Mouse (Mus musculus): ENCODE measurements around the gene Rapgef4. TPM values are rescaled to one million over a fixed set of nuclear protein-coding genes. Genes with fewer than 3 reads are reported as not detected.
A peak's percentile ranks its signal among the peaks of the same experiment; 100 is the strongest.
"Not testable (repeated sequence)": the region's sequence is repeated elsewhere in the genome, so short reads cannot be mapped to it uniquely, and the experiment has no call there.

Gene Rapgef4
- polyA plus RNA-seq, 1 experiment, result 192 TPM

DNA sequence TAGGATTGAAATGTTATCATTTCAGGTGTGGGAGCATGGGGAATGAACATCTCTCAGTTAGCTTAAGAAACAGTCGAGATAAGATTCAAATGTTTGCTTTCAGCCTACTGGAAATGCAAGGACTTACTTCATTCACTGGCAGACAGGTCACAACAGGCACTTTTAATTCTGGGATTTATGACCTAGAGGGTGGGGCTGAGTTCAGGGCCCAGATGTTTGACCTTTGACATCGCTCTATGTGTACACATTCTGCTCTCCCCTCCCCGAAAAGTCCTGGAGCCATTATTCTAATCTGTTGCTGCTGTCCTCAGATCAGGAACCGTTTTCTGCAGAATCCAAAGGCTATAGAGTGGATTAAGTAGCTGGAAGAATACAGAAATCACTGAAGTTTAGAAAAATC, 81.9 kb downstream of the Rapgef4 start:
- Histone ChIP-seq H3K4me1 (ENCODE audit: control insufficient read depth, insufficient read depth, low read length) (peaks cover 5% of the 10 kb centered on the region; the same call in 1 of the 2 replicates), H3K4me3 (replicated peaks; ENCODE audit: insufficient read depth, low read depth, low read length) (no peak overlapping the region), H3K27me3 (ENCODE audit: control insufficient read depth, insufficient read depth, low read length) (no peaks in the 10 kb centered on the region), H3K27ac (ENCODE audit: insufficient read depth, low read length) (no peak overlapping the region)
- TF ChIP-seq POLR2A (IDR thresholded peaks at IDR 0.05; ENCODE audit: borderline replicate concordance, insufficient read depth, low read length), result no peak
- no peak for TF ChIP-seq CTCF (IDR thresholded peaks at IDR 0.05; ENCODE audit: borderline replicate concordance, insufficient read depth, low read depth, low read length)
- no peak for DNase-seq
- WGBS, result 76% methylated on average over 4 of the region's 4 CpGs

DNA sequence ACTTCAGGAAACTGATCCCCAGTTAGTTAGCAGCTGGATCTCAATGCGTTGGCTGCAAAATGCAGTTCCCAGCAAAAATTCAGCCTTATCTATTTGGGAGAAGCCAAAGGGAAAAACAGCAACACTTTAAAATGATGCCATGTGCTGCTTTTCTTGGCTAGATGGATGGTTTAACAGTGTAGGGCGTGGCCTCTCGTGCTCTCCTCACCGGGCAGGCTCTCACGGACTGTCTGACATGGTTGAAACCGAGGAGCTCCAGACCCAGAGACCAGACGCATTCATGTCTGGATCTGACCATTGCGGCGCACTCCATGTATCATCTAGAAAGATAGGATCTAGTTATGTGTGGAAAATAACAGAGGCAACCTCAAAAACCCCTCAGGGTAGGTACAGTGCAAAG, 87.5 kb downstream of the Rapgef4 start:
- H3K27me3 ChIP-seq (ENCODE audit: control insufficient read depth, insufficient read depth, low read length), result no peaks in the 10 kb centered on the region
- DNase-seq, result peak in 1 of 2 experiments; percentile 3
- peaks cover 6% of the 10 kb centered on the region; the same call in 1 of the 2 replicates for H3K4me1 ChIP-seq (ENCODE audit: control insufficient read depth, insufficient read depth, low read length)
- no peak overlapping the region for H3K27ac ChIP-seq (ENCODE audit: insufficient read depth, low read length)
- 81% methylated on average over 9 of the region's 9 CpGs for WGBS
- H3K4me3 ChIP-seq (replicated peaks; ENCODE audit: insufficient read depth, low read depth, low read length), result no peak overlapping the region
- TF ChIP-seq CTCF (IDR thresholded peaks at IDR 0.05; ENCODE audit: borderline replicate concordance, insufficient read depth, low read depth, low read length) (no peak), POLR2A (IDR thresholded peaks at IDR 0.05; ENCODE audit: borderline replicate concordance, insufficient read depth, low read length) (no peak)

DNA sequence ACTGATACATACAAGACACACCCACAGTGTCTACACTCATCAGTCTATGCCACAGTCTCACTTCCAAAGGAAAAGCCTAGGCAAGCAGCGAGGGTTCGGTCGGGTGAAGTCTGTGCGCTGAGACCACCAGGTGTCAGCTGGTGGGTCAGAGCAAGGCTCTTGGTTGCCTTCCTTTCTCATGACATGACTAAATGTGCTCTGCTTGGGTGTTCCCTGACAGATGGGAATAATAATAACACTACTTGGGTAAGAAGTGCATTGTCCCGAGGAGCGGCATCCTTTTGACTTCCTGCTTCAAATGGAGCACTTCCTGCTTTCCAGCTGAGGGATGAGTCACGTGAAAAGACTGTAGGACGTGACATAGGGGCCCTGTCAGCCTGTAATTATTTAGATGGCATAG, 89.0 kb downstream of the Rapgef4 start:
- peak in 1 of 2 experiments; percentile 7 for DNase-seq
- WGBS, result 62% methylated on average over 8 of the region's 8 CpGs
- TF ChIP-seq POLR2A (IDR thresholded peaks at IDR 0.05; ENCODE audit: borderline replicate concordance, insufficient read depth, low read length) (no peak), CTCF (IDR thresholded peaks at IDR 0.05; ENCODE audit: borderline replicate concordance, insufficient read depth, low read depth, low read length) (no peak)
- no peaks in the 10 kb centered on the region for H3K27me3 ChIP-seq (ENCODE audit: control insufficient read depth, insufficient read depth, low read length)
- no peak overlapping the region for H3K27ac ChIP-seq (ENCODE audit: insufficient read depth, low read length)
- no peak overlapping the region for H3K4me3 ChIP-seq (replicated peaks; ENCODE audit: insufficient read depth, low read depth, low read length)
- peaks cover 6% of the 10 kb centered on the region; the same call in 1 of the 2 replicates for H3K4me1 ChIP-seq (ENCODE audit: control insufficient read depth, insufficient read depth, low read length)

DNA sequence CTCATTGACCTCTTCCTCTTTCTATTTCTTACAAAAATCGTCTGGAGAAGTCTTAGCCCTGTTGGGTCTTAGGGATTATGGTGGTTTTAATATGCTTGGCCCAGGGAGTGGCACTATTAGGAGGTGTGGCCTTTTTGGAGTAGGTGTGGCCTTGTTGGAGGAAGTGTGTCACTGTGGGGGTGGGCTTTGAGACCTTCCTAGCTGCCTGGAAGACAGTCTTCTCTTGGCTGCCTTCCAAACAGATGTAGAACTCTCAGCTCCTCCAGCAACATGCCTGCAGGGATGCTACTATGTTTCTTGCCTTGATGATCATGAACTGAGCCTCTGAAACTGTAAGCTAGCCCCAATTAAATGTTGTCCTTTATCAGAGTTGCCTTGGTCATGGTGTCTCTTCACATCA, 92.1 kb downstream of the Rapgef4 start:
- not testable (repeated sequence) for H3K27me3 ChIP-seq (ENCODE audit: control insufficient read depth, insufficient read depth, low read length); DNase-seq; H3K27ac ChIP-seq (ENCODE audit: insufficient read depth, low read length); H3K4me3 ChIP-seq (replicated peaks; ENCODE audit: insufficient read depth, low read depth, low read length)
- WGBS, result 48% methylated on average over 1 of the region's 1 CpGs
- peaks cover 16% of the 10 kb centered on the region; the same call in 1 of the 2 replicates for H3K4me1 ChIP-seq (ENCODE audit: control insufficient read depth, insufficient read depth, low read length)

DNA sequence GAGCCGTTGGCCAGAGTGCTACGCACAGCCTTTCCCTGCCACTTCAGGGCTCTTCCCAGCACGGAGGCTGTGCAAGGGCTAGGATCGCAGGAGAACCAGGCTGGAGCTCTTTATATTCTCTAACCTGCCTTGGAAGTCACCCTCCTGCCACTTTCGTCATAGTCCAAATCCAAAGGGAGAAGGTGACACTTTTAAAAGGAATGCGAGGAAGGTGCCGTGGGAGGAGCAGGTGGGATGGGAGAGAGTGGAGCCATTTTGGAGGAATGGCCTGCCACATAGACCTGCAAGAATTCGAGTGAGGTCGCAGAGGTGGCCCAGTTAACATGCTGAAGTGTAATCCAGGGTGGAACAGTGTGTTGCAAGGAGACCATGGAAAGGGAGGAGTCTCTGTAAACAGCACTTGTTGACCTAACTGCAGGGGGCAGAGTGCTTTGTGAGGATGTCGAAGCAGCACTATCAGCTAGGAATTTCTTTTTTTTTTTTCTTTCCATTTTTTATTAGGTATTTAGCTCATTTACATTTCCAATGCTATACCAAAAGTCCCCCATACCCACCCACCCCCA, 94.0 kb downstream of the Rapgef4 start:
- H3K27ac ChIP-seq (ENCODE audit: insufficient read depth, low read length), result no peak overlapping the region
- H3K27me3 ChIP-seq (ENCODE audit: control insufficient read depth, insufficient read depth, low read length), result no peaks in the 10 kb centered on the region
- WGBS, result 83% methylated on average over 10 of the region's 10 CpGs
- no peak for DNase-seq
- TF ChIP-seq CTCF (IDR thresholded peaks at IDR 0.05; ENCODE audit: borderline replicate concordance, insufficient read depth, low read depth, low read length), result no peak
- no peak for TF ChIP-seq POLR2A (IDR thresholded peaks at IDR 0.05; ENCODE audit: borderline replicate concordance, insufficient read depth, low read length)
- peaks cover 21% of the 10 kb centered on the region; the same call in 1 of the 2 replicates for H3K4me1 ChIP-seq (ENCODE audit: control insufficient read depth, insufficient read depth, low read length)
- no peak overlapping the region for H3K4me3 ChIP-seq (replicated peaks; ENCODE audit: insufficient read depth, low read depth, low read length)

DNA sequence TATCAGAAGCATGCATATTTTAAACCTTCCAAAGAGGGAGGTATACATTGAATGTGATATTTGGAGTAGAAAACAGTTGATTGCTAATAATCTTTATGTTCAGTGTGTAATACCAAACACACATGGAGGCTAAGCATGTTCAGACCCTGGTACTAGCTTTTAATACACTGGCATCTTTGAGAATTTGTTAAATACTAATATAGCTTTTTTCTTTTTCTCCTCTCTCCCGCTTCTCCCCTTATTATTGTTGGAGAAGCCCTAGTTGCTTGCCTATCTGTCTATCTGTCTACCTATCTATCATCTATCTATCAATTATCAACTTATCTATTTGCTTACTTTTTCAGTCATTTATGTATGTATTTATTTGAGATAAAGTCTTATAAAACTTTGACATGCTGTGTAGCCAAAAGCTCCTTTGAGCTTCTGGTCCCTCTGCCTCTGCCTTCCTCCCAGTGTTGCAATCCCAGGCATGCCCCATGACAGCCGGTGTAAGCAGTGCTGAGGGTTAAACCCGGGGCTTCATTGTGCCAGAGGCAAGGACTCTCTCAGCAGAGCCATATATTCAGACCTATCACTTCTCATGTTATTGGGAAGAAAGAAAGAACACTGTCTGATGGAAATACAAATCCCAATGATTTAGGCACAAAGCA, 96.6 kb downstream of the Rapgef4 start:
- TF ChIP-seq POLR2A (IDR thresholded peaks at IDR 0.05; ENCODE audit: borderline replicate concordance, insufficient read depth, low read length) (no peak), CTCF (IDR thresholded peaks at IDR 0.05; ENCODE audit: borderline replicate concordance, insufficient read depth, low read depth, low read length) (no peak)
- Histone ChIP-seq H3K27me3 (ENCODE audit: control insufficient read depth, insufficient read depth, low read length) (no peaks in the 10 kb centered on the region), H3K4me1 (ENCODE audit: control insufficient read depth, insufficient read depth, low read length) (peaks cover 18% of the 10 kb centered on the region; the same call in 1 of the 2 replicates), H3K27ac (ENCODE audit: insufficient read depth, low read length) (0 out of 2 replicates have a peak overlapping the region, but pooled peaks have one; percentile 23), H3K4me3 (replicated peaks; ENCODE audit: insufficient read depth, low read depth, low read length) (no peak overlapping the region)
- 65% methylated on average over 3 of the region's 3 CpGs for WGBS
- no peak for DNase-seq

DNA sequence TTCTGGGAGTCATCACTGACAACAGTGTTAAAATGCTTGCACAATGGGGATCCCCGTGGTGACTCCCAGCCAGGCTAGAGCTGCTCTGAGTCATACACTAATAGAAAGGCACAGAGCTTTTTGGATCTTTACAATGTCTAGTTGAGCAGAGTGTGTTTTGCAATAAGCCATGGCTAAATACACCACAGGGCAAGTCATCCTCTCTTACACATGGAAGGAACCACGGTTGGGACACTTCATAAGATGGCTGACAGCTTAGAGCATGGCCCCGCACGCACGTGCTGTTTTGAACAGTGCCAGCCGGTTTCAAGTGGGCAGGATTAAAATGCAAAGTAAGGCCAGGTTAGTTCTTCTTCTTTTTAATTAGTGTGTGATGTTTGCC, 97.1 kb downstream of the Rapgef4 start:
- H3K27me3 ChIP-seq (ENCODE audit: control insufficient read depth, insufficient read depth, low read length), result no peaks in the 10 kb centered on the region
- 0 out of 2 replicates have a peak overlapping the region, but pooled peaks have one; percentile 23 for H3K27ac ChIP-seq (ENCODE audit: insufficient read depth, low read length)
- H3K4me1 ChIP-seq (ENCODE audit: control insufficient read depth, insufficient read depth, low read length), result peaks cover 18% of the 10 kb centered on the region; the same call in 1 of the 2 replicates
- H3K4me3 ChIP-seq (replicated peaks; ENCODE audit: insufficient read depth, low read depth, low read length), result no peak overlapping the region
- no peak for TF ChIP-seq POLR2A (IDR thresholded peaks at IDR 0.05; ENCODE audit: borderline replicate concordance, insufficient read depth, low read length)
- TF ChIP-seq CTCF (IDR thresholded peaks at IDR 0.05; ENCODE audit: borderline replicate concordance, insufficient read depth, low read depth, low read length), result no peak
- DNase-seq, result peak in 1 of 2 experiments; percentile 42
- WGBS, result 31% methylated on average over 6 of the region's 6 CpGs

DNA sequence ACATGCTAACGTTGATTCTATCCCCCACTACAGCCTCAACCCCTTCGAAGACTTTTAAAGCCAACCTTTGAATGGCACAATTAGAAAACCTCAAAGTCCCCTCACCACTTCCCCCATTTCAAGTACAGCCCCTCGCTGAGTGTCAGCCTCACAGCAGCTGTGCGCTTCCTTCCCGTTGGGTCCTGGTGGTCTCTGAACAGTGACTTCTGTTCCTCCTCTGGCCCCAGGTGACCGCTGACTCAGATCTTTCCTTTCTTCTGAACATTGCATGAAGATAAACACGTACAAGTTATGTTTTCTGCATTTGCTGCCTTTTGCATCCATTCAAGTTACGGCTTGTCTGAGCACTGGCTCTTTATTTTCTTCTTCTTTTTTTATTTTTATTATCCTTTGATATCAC, 98.1 kb downstream of the Rapgef4 start:
- H3K4me1 ChIP-seq (ENCODE audit: control insufficient read depth, insufficient read depth, low read length), result peaks cover 18% of the 10 kb centered on the region; the same call in 1 of the 2 replicates
- TF ChIP-seq CTCF (IDR thresholded peaks at IDR 0.05; ENCODE audit: borderline replicate concordance, insufficient read depth, low read depth, low read length), result no peak
- no peak for TF ChIP-seq POLR2A (IDR thresholded peaks at IDR 0.05; ENCODE audit: borderline replicate concordance, insufficient read depth, low read length)
- WGBS, result 82% methylated on average over 8 of the region's 8 CpGs
- no peak overlapping the region for H3K4me3 ChIP-seq (replicated peaks; ENCODE audit: insufficient read depth, low read depth, low read length)
- peak in 1 of 2 experiments; percentile 4 for DNase-seq
- no peaks in the 10 kb centered on the region for H3K27me3 ChIP-seq (ENCODE audit: control insufficient read depth, insufficient read depth, low read length)
- no peak overlapping the region for H3K27ac ChIP-seq (ENCODE audit: insufficient read depth, low read length)
